Mouse (Mus musculus): ENCODE results near the gene Arhgap28. TPM values are rescaled to one million over a fixed set of nuclear protein-coding genes. Genes with fewer than 3 reads are reported as not detected.
A peak's percentile ranks its signal among the peaks of the same experiment; 100 is the strongest.

Gene Arhgap28
- polyA plus RNA-seq, 1 experiment from 2014 or later = 81.3 TPM

- 9% methylated on average over 15 of the region's 15 CpGs for WGBS
- Histone ChIP-seq H3K9ac (no peak overlapping the region), H3K27me3 (no peaks in the 10 kb centered on the region), H3K27ac (peak overlapping the region; percentile 88), H3K4me2 (replicated peaks) (peak overlapping the region; percentile 32), H3K4me1 (peaks cover 30% of the 10 kb centered on the region), H3K36me3 (peaks cover 8% of the 10 kb centered on the region; the same call in 1 of the 2 replicates), H3K4me3 (no peak overlapping the region), H3K9me3 (no peaks in the 10 kb centered on the region)
- peak; percentile 91 for ATAC-seq (ENCODE audit: insufficient number of reproducible peaks, insufficient read depth, low FRiP score, low TSS enrichment)
Measured at GRCm38 (mm10) chr17:67988920-67989621, 14.8 kb downstream of the Arhgap28 start.

GRCm38 (mm10) chr17:67985532-67985931, 18.4 kb downstream of the Arhgap28 start:
- Histone ChIP-seq H3K9me3 (no peaks in the 10 kb centered on the region), H3K4me2 (replicated peaks) (no peak overlapping the region), H3K27me3 (no peaks in the 10 kb centered on the region), H3K36me3 (peaks cover 4% of the 10 kb centered on the region; the same call in 1 of the 2 replicates), H3K9ac (no peak overlapping the region), H3K4me1 (peaks cover 31% of the 10 kb centered on the region), H3K4me3 (no peak overlapping the region), H3K27ac (no peak overlapping the region)
- no peak for ATAC-seq (ENCODE audit: insufficient number of reproducible peaks, insufficient read depth, low FRiP score, low TSS enrichment)
- 22% methylated on average over 4 of the region's 4 CpGs for WGBS

GRCm38 (mm10) chr17:67980573-67980972, 23.3 kb downstream of the Arhgap28 start:
- Histone ChIP-seq H3K4me3 (no peak overlapping the region), H3K27ac (no peak overlapping the region), H3K27me3 (no peaks in the 10 kb centered on the region), H3K9me3 (no peaks in the 10 kb centered on the region), H3K4me1 (peaks cover 22% of the 10 kb centered on the region), H3K4me2 (replicated peaks) (no peak overlapping the region), H3K36me3 (no peaks in the 10 kb centered on the region), H3K9ac (no peak overlapping the region)
- WGBS = 63% methylated on average over 3 of the region's 3 CpGs
- no peak for ATAC-seq (ENCODE audit: insufficient number of reproducible peaks, insufficient read depth, low FRiP score, low TSS enrichment)

GRCm38 (mm10) chr17:67979248-67979647, 24.7 kb downstream of the Arhgap28 start:
- Histone ChIP-seq H3K9me3 (no peaks in the 10 kb centered on the region), H3K27ac (no peak overlapping the region), H3K4me1 (peaks cover 20% of the 10 kb centered on the region), H3K36me3 (no peaks in the 10 kb centered on the region), H3K27me3 (no peaks in the 10 kb centered on the region), H3K4me3 (no peak overlapping the region), H3K4me2 (replicated peaks) (no peak overlapping the region), H3K9ac (no peak overlapping the region)
- no peak for ATAC-seq (ENCODE audit: insufficient number of reproducible peaks, insufficient read depth, low FRiP score, low TSS enrichment)
- WGBS = 75% methylated on average over 5 of the region's 5 CpGs

GRCm38 (mm10) chr17:67978786-67979185, 25.1 kb downstream of the Arhgap28 start:
- H3K9me3 ChIP-seq = no peaks in the 10 kb centered on the region
- no peaks in the 10 kb centered on the region for H3K36me3 ChIP-seq
- H3K4me2 ChIP-seq (replicated peaks) = no peak overlapping the region
- H3K9ac ChIP-seq = no peak overlapping the region
- WGBS = 23% methylated on average over 3 of the region's 3 CpGs
- no peak for ATAC-seq (ENCODE audit: insufficient number of reproducible peaks, insufficient read depth, low FRiP score, low TSS enrichment)
- H3K4me3 ChIP-seq = no peak overlapping the region
- H3K27me3 ChIP-seq = no peaks in the 10 kb centered on the region
- no peak overlapping the region for H3K27ac ChIP-seq
- H3K4me1 ChIP-seq = peaks cover 20% of the 10 kb centered on the region

- Histone ChIP-seq H3K4me1 (peaks cover 20% of the 10 kb centered on the region), H3K27ac (no peak overlapping the region), H3K9me3 (no peaks in the 10 kb centered on the region), H3K4me2 (replicated peaks) (no peak overlapping the region), H3K9ac (no peak overlapping the region), H3K4me3 (no peak overlapping the region), H3K27me3 (no peaks in the 10 kb centered on the region), H3K36me3 (no peaks in the 10 kb centered on the region)
- no peak for ATAC-seq (ENCODE audit: insufficient number of reproducible peaks, insufficient read depth, low FRiP score, low TSS enrichment)
- 37% methylated on average over 2 of the region's 2 CpGs for WGBS
Measured at GRCm38 (mm10) chr17:67976465-67976864, 27.5 kb downstream of the Arhgap28 start.

- no peak for ATAC-seq (ENCODE audit: insufficient number of reproducible peaks, insufficient read depth, low FRiP score, low TSS enrichment)
- Histone ChIP-seq H3K36me3 (no peaks in the 10 kb centered on the region), H3K27ac (no peak overlapping the region), H3K9me3 (no peaks in the 10 kb centered on the region), H3K4me1 (peaks cover 20% of the 10 kb centered on the region), H3K4me3 (no peak overlapping the region), H3K27me3 (no peaks in the 10 kb centered on the region), H3K4me2 (replicated peaks) (no peak overlapping the region), H3K9ac (no peak overlapping the region)
Measured at GRCm38 (mm10) chr17:67976027-67976426, 27.9 kb downstream of the Arhgap28 start.

- ATAC-seq (ENCODE audit: insufficient number of reproducible peaks, insufficient read depth, low FRiP score, low TSS enrichment) = no peak
- Histone ChIP-seq H3K36me3 (no peaks in the 10 kb centered on the region), H3K4me1 (peaks cover 16% of the 10 kb centered on the region), H3K4me3 (no peak overlapping the region), H3K4me2 (replicated peaks) (no peak overlapping the region), H3K27me3 (no peaks in the 10 kb centered on the region), H3K27ac (no peak overlapping the region), H3K9ac (no peak overlapping the region), H3K9me3 (no peaks in the 10 kb centered on the region)
- WGBS = 27% methylated on average over 2 of the region's 2 CpGs
Measured at GRCm38 (mm10) chr17:67974679-67975078, 29.2 kb downstream of the Arhgap28 start.

- 74% methylated on average over 8 of the region's 8 CpGs for WGBS
Measured at GRCm38 (mm10) chr17:67966853-67967540, 36.9 kb downstream of the Arhgap28 start.

GRCm38 (mm10) chr17:67962858-67963257, 41.1 kb downstream of the Arhgap28 start:
- Histone ChIP-seq H3K4me3 (no peak overlapping the region), H3K36me3 (no peaks in the 10 kb centered on the region), H3K9me3 (no peaks in the 10 kb centered on the region), H3K9ac (no peak overlapping the region), H3K4me1 (peaks cover 9% of the 10 kb centered on the region; the same call in 1 of the 2 replicates), H3K27me3 (no peaks in the 10 kb centered on the region), H3K4me2 (replicated peaks) (no peak overlapping the region), H3K27ac (no peak overlapping the region)
- ATAC-seq (ENCODE audit: insufficient number of reproducible peaks, insufficient read depth, low FRiP score, low TSS enrichment) = no peak
- 88% methylated on average over 6 of the region's 6 CpGs for WGBS

More at GRCm38 (mm10) chr17:67966853-67967540, 36.9 kb downstream of the Arhgap28 start:
- Histone ChIP-seq H3K4me3 (no peak overlapping the region), H3K36me3 (no peaks in the 10 kb centered on the region), H3K4me2 (replicated peaks) (no peak overlapping the region), H3K27me3 (no peaks in the 10 kb centered on the region), H3K9me3 (no peaks in the 10 kb centered on the region), H3K4me1 (no peaks in the 10 kb centered on the region), H3K27ac (no peak overlapping the region), H3K9ac (no peak overlapping the region)
- no peak for ATAC-seq (ENCODE audit: insufficient number of reproducible peaks, insufficient read depth, low FRiP score, low TSS enrichment)

GRCm38 (mm10) chr17:67962020-67962419, 41.9 kb downstream of the Arhgap28 start:
- Histone ChIP-seq H3K9ac (no peak overlapping the region), H3K36me3 (no peaks in the 10 kb centered on the region), H3K9me3 (no peaks in the 10 kb centered on the region), H3K27me3 (no peaks in the 10 kb centered on the region), H3K4me2 (replicated peaks) (no peak overlapping the region), H3K4me3 (no peak overlapping the region), H3K4me1 (peaks cover 9% of the 10 kb centered on the region; the same call in 1 of the 2 replicates), H3K27ac (no peak overlapping the region)
- 89% methylated on average over 8 of the region's 8 CpGs for WGBS
- ATAC-seq (ENCODE audit: insufficient number of reproducible peaks, insufficient read depth, low FRiP score, low TSS enrichment) = no peak

GRCm38 (mm10) chr17:67958909-67959308, 45.0 kb downstream of the Arhgap28 start:
- 80% methylated on average over 7 of the region's 7 CpGs for WGBS
- no peak for ATAC-seq (ENCODE audit: insufficient number of reproducible peaks, insufficient read depth, low FRiP score, low TSS enrichment)
- Histone ChIP-seq H3K36me3 (no peaks in the 10 kb centered on the region), H3K9me3 (no peaks in the 10 kb centered on the region), H3K27ac (no peak overlapping the region), H3K9ac (no peak overlapping the region), H3K27me3 (no peaks in the 10 kb centered on the region), H3K4me1 (peaks cover 32% of the 10 kb centered on the region), H3K4me2 (replicated peaks) (no peak overlapping the region), H3K4me3 (no peak overlapping the region)

Measured in embryonic facial prominence, embryonic 12.5 days (tissue).